Mouse (Mus musculus) liver, embryonic 14.5 days (tissue): ENCODE measurements around the gene Olfr763. TPM values are rescaled to one million over a fixed set of nuclear protein-coding genes. Genes with fewer than 3 reads are reported as not detected.
"Not testable (repeated sequence)": the region's sequence is repeated elsewhere in the genome, so short reads cannot be mapped to it uniquely, and the experiment has no call there.

Experiments used
- ATAC-seq: fragments of 200-750 bp; cut with Nextera tagmentation; 2 replicates; pipeline ENCODE4 v1.8.0; 2017; ENCODE audit warnings: moderate number of reproducible peaks, mild to moderate bottlenecking, moderate library complexity; ENCODE audit not compliant: insufficient read depth
- DNase-seq, 3 experiments: peaks; one replicate each; pipeline ENCODE4 v3.0.0-alpha.2; 2012 to 2013; ENCODE audit warnings: low read depth in 3 of 3, low spot score in 3 of 3
- H3K27ac ChIP-seq: fragments of 300-500 bp; sonication (generic); 2 replicates; pipeline ENCODE4 v1.5.1; 2014; ENCODE audit warnings: moderate library complexity, mild to moderate bottlenecking, control low read depth, inconsistent platforms
- H3K27me3 ChIP-seq: fragments of 300-500 bp; sonication (generic); 2 replicates; pipeline ENCODE4 v1.6.1; 2014; ENCODE audit warnings: mild to moderate bottlenecking, low read length, moderate library complexity; ENCODE audit not compliant: control insufficient read depth, insufficient read depth
- H3K36me3 ChIP-seq: fragments of 300-500 bp; sonication (generic); replicated peaks from 2 replicates; pipeline ENCODE4 v1.6.1; 2014; ENCODE audit warnings: low read depth; ENCODE audit not compliant: control insufficient read depth, insufficient read depth
- H3K4me1 ChIP-seq, 2 experiments: fragments of 200-500 bp in 1 of 2; fragments of 300-500 bp in 1 of 2; sonication (generic) in 1 of 2; replicated peaks; 2 replicates each; pipeline ENCODE4 v1.6.1; 2012 to 2014; ENCODE audit warnings: antibody characterized with exemption in 1 of 2, inconsistent platforms in 1 of 2, low read length in 1 of 2; ENCODE audit not compliant: control insufficient read depth in 2 of 2, insufficient read depth in 2 of 2
- H3K4me2 ChIP-seq: fragments of 300-500 bp; sonication (generic); 2 replicates; pipeline ENCODE4 v1.6.1; 2014; ENCODE audit warnings: low read depth, mild to moderate bottlenecking, control low read depth, moderate library complexity
- H3K4me3 ChIP-seq, 2 experiments: fragments of 200-500 bp in 1 of 2; fragments of 300-500 bp in 1 of 2; sonication (generic) in 1 of 2; 2 replicates each; pipeline ENCODE4 v1.5.1; 2012 to 2014; ENCODE audit warnings: low read depth in 2 of 2, low read length in 2 of 2, mild to moderate bottlenecking in 2 of 2, control low read depth in 1 of 2, inconsistent platforms in 1 of 2, moderate library complexity in 1 of 2; ENCODE audit not compliant: insufficient read depth in 1 of 2
- H3K9ac ChIP-seq: fragments of 300-500 bp; sonication (generic); replicated peaks from 2 replicates; pipeline ENCODE4 v1.6.1; 2014; ENCODE audit warnings: mild to moderate bottlenecking, control low read depth, moderate library complexity
- H3K9me3 ChIP-seq: fragments of 300-500 bp; sonication (generic); 2 replicates; pipeline ENCODE4 v1.6.1; 2016; ENCODE audit warnings: low read length, mixed read lengths; ENCODE audit not compliant: control insufficient read depth
- CTCF ChIP-seq: IDR thresholded peaks from 2 replicates; pipeline ENCODE4 v1.5.1; 2016; ENCODE audit warnings: antibody characterized with exemption, low read depth, control low read depth
- EP300 ChIP-seq: IDR thresholded peaks from 2 replicates; pipeline ENCODE4 v1.6.1; 2016; ENCODE audit warnings: antibody characterized with exemption, low read depth
- WGBS: fragments of 180-500 bp; shearing (Covaris S2); extraction: QIAGEN DNeasy Blood & Tissue Kit; methylation state at CpG from one replicate; pipeline ENCODE4 v1.1.7; 2014; ENCODE audit not compliant: insufficient replicate concordance; 5-methylcytosine and 5-hydroxymethylcytosine counted together
- polyA plus RNA-seq, 2 experiments: library from polyadenylated mRNA; depleted of rRNA in 1 of 2; stranded (reverse) in 1 of 2; unstranded in 1 of 2; fragments of >200 nt; fragmentation: Nextera tagmentation in 1 of 2; extraction: Ambion mirVana in 1 of 2; gene quantifications; 2 replicates each; pipeline versions ENCODE4 v1.2.1 to v1.2.3; 2012 to 2014

The Olfr763 gene
- polyA plus RNA-seq, 2 experiments = not detected

DNA sequence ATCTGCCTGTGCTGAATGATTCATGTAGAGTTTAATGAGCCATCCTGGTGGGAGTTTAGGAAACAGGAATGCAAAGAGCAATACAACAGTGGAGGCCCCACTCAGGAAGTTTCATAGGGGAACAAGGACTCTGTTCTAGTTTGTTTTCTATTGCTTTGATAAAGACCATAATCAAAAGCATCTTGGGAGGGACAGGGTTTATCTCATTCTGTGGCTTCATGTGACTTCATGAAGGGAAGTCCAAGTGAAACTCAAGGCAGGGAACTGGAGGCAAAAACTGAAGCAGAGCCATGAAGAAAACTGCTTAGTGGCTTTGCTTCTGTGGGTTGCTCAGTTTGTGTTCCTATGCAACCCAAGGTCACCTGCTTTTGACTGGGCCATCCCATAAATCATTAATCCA, 3.9 kb downstream of the Olfr763 start:
- Histone ChIP-seq H3K36me3 (no peaks in the 10 kb centered on the region), H3K27me3 (no peaks in the 10 kb centered on the region), H3K27ac (no peak overlapping the region), H3K9ac (no peak overlapping the region), H3K4me3 (no peak overlapping the region), H3K4me1 (no peaks in the 10 kb centered on the region), H3K9me3 (no peaks in the 10 kb centered on the region), H3K4me2 (no peak overlapping the region)
- DNase-seq (no peak), ATAC-seq (no peak)
- TF ChIP-seq CTCF (no peak), EP300 (no peak)

DNA sequence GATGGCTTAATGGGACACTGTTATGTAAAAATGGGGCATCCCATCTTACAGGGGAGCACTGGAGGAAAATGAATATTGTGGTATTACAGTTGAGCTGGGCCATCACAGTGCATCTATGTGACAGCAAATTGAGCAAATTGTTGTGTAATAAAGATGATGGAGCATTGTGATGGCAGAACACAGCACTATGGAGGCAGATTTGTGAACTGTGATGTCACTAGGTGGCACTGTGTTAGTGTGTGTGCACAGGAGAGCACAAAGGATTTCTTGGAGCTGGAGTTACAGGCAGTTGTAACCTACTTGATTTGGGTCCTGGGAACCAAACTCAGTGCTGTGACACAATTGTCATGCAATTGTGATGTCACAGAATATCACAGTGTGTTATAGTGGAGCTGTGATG, 12.7 kb downstream of the Olfr763 start:
- H3K27ac ChIP-seq = no peak overlapping the region
- H3K4me1 ChIP-seq = no peaks in the 10 kb centered on the region
- no peak for DNase-seq
- no peak for ATAC-seq
- H3K27me3 ChIP-seq = no peaks in the 10 kb centered on the region
- no peak overlapping the region for H3K9ac ChIP-seq
- H3K4me2 ChIP-seq = no peak overlapping the region
- TF ChIP-seq CTCF (no peak), EP300 (no peak)
- no peaks in the 10 kb centered on the region for H3K9me3 ChIP-seq
- H3K36me3 ChIP-seq = no peaks in the 10 kb centered on the region
- H3K4me3 ChIP-seq = no peak overlapping the region

DNA sequence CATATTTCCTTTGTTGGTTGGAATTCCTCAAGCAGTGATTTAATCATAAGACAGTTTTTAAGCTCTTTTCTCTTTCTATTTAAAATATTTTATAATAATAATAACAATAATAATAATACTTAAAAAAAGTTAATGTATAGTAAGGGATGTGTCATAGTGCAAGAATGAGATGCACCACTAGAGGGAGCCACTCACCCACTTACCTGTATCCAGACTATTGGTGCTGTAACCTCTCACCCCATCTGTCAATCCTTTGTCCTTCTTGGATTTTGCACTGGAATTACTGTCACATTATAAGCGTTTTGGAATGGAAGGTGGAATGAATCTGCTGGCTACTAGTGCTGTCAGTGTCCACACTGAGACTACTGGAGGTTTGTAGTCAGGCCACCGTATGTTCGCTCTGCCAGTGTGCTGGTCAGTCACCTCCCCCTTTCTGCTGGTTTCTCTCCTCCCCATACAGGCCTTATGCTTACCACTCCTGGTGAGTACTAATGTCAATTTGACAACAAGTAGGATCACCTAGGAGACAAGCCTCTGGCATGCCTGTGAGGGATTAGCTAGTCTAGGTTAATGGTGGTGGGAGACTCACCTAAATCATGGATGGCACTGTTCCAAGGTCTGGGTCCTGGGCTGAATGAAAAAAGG, 15.5 kb downstream of the Olfr763 start:
- H3K27me3 ChIP-seq = no peaks in the 10 kb centered on the region
- no peak for TF ChIP-seq EP300
- peak; percentile 72 for TF ChIP-seq CTCF
- H3K9ac ChIP-seq = no peak overlapping the region
- H3K27ac ChIP-seq = no peak overlapping the region
- ATAC-seq (no peak), DNase-seq (peak in 2 of 3 experiments; percentile 9)
- H3K4me2 ChIP-seq = no peak overlapping the region
- H3K4me3 ChIP-seq = no peak overlapping the region
- H3K4me1 ChIP-seq = no peaks in the 10 kb centered on the region
- 53% methylated on average over 3 of the region's 3 CpGs for WGBS
- no peaks in the 10 kb centered on the region for H3K36me3 ChIP-seq
- no peaks in the 10 kb centered on the region for H3K9me3 ChIP-seq

DNA sequence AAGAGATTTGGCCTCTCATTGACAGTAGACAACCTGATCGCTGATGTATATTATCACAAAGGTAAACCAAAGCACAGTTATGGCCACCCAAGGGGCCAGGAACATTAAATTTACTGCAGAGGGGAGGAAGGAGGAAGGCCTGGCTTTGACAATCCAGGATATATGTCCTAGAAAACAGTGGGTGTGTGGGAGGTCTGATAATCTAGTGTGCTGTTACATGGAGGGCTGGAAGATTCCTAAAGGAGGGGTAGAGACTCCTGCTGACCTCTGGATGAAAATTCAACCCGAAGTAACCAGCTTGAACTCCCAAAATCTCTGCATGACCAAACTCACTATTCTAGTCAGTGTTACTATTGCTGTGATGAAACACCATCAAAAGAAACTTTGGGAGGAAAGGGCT, 17.8 kb downstream of the Olfr763 start:
- no peak for DNase-seq
- no peak for TF ChIP-seq EP300
- TF ChIP-seq CTCF = no peak
- no peak overlapping the region for H3K4me3 ChIP-seq
- 54% methylated on average over 2 of the region's 2 CpGs for WGBS
- H3K4me1 ChIP-seq = no peaks in the 10 kb centered on the region
- no peaks in the 10 kb centered on the region for H3K27me3 ChIP-seq
- no peaks in the 10 kb centered on the region for H3K36me3 ChIP-seq
- no peak overlapping the region for H3K27ac ChIP-seq
- H3K9ac ChIP-seq = no peak overlapping the region
- no peak for ATAC-seq
- H3K9me3 ChIP-seq = no peaks in the 10 kb centered on the region
- H3K4me2 ChIP-seq = no peak overlapping the region

DNA sequence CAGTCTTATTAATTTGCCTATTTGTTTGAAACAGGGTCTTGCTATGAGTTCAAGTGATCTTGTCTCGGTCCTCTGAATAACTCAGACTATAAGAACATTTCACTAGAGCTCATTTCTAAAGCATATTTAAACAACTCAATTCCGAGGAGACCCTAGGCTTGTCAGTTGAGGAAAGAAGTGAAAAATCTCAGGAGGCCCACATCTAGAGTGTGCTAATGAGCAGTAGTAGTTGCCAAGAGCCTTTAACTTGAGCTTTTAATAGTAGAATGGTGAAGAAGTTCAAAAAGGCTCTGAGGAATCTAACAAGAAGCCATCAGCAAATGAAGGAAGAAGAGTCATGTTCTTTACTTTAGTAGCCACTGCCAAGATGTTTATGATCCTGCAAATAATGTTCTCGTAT, 29.2 kb downstream of the Olfr763 start, which contains the start of gene Olfr764-ps1:
TSS of gene Olfr764-ps1 (minus strand) at position 101 of the 400 bp plus-strand sequence.
- H3K27ac ChIP-seq = no peak within 1 kb of the TSS
- no peaks in the 10 kb centered on the region for H3K9me3 ChIP-seq
- 54% methylated on average over 3 of the region's 3 CpGs for WGBS
- TF ChIP-seq EP300 = no peak
- TF ChIP-seq CTCF = no peak
- H3K4me1 ChIP-seq = no peaks in the 10 kb centered on the region
- ATAC-seq (no peak), DNase-seq (no peak)
- H3K27me3 ChIP-seq = no peaks in the 10 kb centered on the region
- no peak within 1 kb of the TSS for H3K4me2 ChIP-seq
- H3K4me3 ChIP-seq = no peak within 1 kb of the TSS
- no peak within 1 kb of the TSS for H3K9ac ChIP-seq
- H3K36me3 ChIP-seq = no peaks in the 10 kb centered on the region

DNA sequence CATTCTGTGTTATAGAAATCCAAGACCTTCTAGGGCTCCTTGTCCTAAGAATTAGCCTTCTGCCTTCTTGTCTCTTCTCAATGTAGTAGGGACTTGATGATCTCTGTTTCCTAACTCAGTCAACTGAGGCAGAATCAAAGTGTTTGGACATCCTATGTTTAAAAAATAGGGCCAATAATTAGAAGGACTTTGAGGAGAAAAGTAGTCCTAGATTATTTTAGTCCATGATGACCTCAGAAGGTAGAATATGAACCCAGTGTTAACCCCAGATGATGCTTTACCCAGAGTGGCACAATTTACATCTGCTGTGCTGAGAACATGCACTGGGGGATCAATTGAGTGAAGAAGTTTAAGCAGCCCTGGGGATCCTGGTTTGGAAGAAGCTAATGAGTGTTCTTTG, 39.3 kb downstream of the Olfr763 start, which contains the start of gene Olfr765:
TSS of gene Olfr765 (minus strand) at position 101 of the 400 bp plus-strand sequence.
- not testable (repeated sequence) for H3K27me3 ChIP-seq, ATAC-seq, H3K9ac ChIP-seq, DNase-seq, H3K4me3 ChIP-seq, H3K27ac ChIP-seq, H3K4me1 ChIP-seq, H3K36me3 ChIP-seq, H3K9me3 ChIP-seq, H3K4me2 ChIP-seq

Other genes starting within 250 kb of the Olfr763 start
- 8.0 and 9.5 TPM in 2 replicates for gene Mmp19, start 219.9 kb upstream of the Olfr763 start, polyA plus RNA-seq (2012; rRNA removed)
- gene Mmp19, start 219.9 kb upstream of the Olfr763 start, polyA plus RNA-seq (2014; fragmentation: Nextera tagmentation; extraction: Ambion mirVana) = 8.3 and 8.9 TPM in 2 replicates
- gene Dnajc14, start 206.7 kb upstream of the Olfr763 start, polyA plus RNA-seq (2012; rRNA removed) = 4.2 and 6.0 TPM in 2 replicates
- 10.7 and 12.3 TPM in 2 replicates for gene Dnajc14, start 206.7 kb upstream of the Olfr763 start, polyA plus RNA-seq (2014; fragmentation: Nextera tagmentation; extraction: Ambion mirVana)
- gene Tmem198b, start 206.4 kb upstream of the Olfr763 start, polyA plus RNA-seq (2012; rRNA removed) = 2.1 and 2.9 TPM in 2 replicates
- gene Tmem198b, start 206.4 kb upstream of the Olfr763 start, polyA plus RNA-seq (2014; fragmentation: Nextera tagmentation; extraction: Ambion mirVana) = 0.99 and 1.5 TPM in 2 replicates
- gene Sarnp, start 193.5 kb upstream of the Olfr763 start, polyA plus RNA-seq (2012; rRNA removed) = 27.1 and 61.2 TPM in 2 replicates
- 122 and 125 TPM in 2 replicates for gene Sarnp, start 193.5 kb upstream of the Olfr763 start, polyA plus RNA-seq (2014; fragmentation: Nextera tagmentation; extraction: Ambion mirVana)
- gene Ormdl2, start 189.1 kb upstream of the Olfr763 start, polyA plus RNA-seq (2012; rRNA removed) = 43.1 and 47.8 TPM in 2 replicates
- 80.5 and 83.5 TPM in 2 replicates for gene Ormdl2, start 189.1 kb upstream of the Olfr763 start, polyA plus RNA-seq (2014; fragmentation: Nextera tagmentation; extraction: Ambion mirVana)
- 0.32 and 0.36 TPM in 2 replicates for gene Gdf11, start 119.1 kb upstream of the Olfr763 start, polyA plus RNA-seq (2012; rRNA removed)
- gene Gdf11, start 119.1 kb upstream of the Olfr763 start, polyA plus RNA-seq (2014; fragmentation: Nextera tagmentation; extraction: Ambion mirVana) = 0.16 and 0.23 TPM in 2 replicates
- gene Cd63, start 109.8 kb upstream of the Olfr763 start, polyA plus RNA-seq (2012; rRNA removed) = 22.5 and 29.6 TPM in 2 replicates
- gene Cd63, start 109.8 kb upstream of the Olfr763 start, polyA plus RNA-seq (2014; fragmentation: Nextera tagmentation; extraction: Ambion mirVana) = 73.0 and 85.0 TPM in 2 replicates
- 12.1 and 12.3 TPM in 2 replicates for gene Rdh5, start 87.9 kb upstream of the Olfr763 start, polyA plus RNA-seq (2012; rRNA removed)
- gene Rdh5, start 87.9 kb upstream of the Olfr763 start, polyA plus RNA-seq (2014; fragmentation: Nextera tagmentation; extraction: Ambion mirVana) = 13.6 and 15.8 TPM in 2 replicates
- gene Bloc1s1, start 86.8 kb upstream of the Olfr763 start, polyA plus RNA-seq (2012; rRNA removed) = 67.2 and 95.9 TPM in 2 replicates
- gene Bloc1s1, start 86.8 kb upstream of the Olfr763 start, polyA plus RNA-seq (2014; fragmentation: Nextera tagmentation; extraction: Ambion mirVana) = 99.2 and 99.8 TPM in 2 replicates
- 0.09 and 0.19 TPM in 2 replicates for gene Itga7, start 77.0 kb upstream of the Olfr763 start, polyA plus RNA-seq (2012; rRNA removed)
- gene Itga7, start 77.0 kb upstream of the Olfr763 start, polyA plus RNA-seq (2014; fragmentation: Nextera tagmentation; extraction: Ambion mirVana) = 0.04 and 0.15 TPM in 2 replicates
- gene Mettl7b, start 49.8 kb upstream of the Olfr763 start, polyA plus RNA-seq (2012; rRNA removed) = not detected in 2 replicates
- gene Mettl7b, start 49.8 kb upstream of the Olfr763 start, polyA plus RNA-seq (2014; fragmentation: Nextera tagmentation; extraction: Ambion mirVana) = not detected in 2 replicates
- gene Olfr9, start 21.4 kb upstream of the Olfr763 start, polyA plus RNA-seq (2012; rRNA removed) = not detected in 2 replicates
- gene Olfr9, start 21.4 kb upstream of the Olfr763 start, polyA plus RNA-seq (2014; fragmentation: Nextera tagmentation; extraction: Ambion mirVana) = not detected in 2 replicates
- not detected in 2 replicates for gene Olfr764-ps1, start 29.1 kb downstream of the Olfr763 start, polyA plus RNA-seq (2012; rRNA removed)
- gene Olfr764-ps1, start 29.1 kb downstream of the Olfr763 start, polyA plus RNA-seq (2014; fragmentation: Nextera tagmentation; extraction: Ambion mirVana) = not detected in 2 replicates
- not detected in 2 replicates for gene Olfr765, start 39.2 kb downstream of the Olfr763 start, polyA plus RNA-seq (2012; rRNA removed)
- gene Olfr765, start 39.2 kb downstream of the Olfr763 start, polyA plus RNA-seq (2014; fragmentation: Nextera tagmentation; extraction: Ambion mirVana) = not detected in 2 replicates
- not detected in 2 replicates for gene Olfr766-ps1, start 58.2 kb downstream of the Olfr763 start, polyA plus RNA-seq (2012; rRNA removed)
- gene Olfr766-ps1, start 58.2 kb downstream of the Olfr763 start, polyA plus RNA-seq (2014; fragmentation: Nextera tagmentation; extraction: Ambion mirVana) = not detected in 2 replicates
- not detected in 2 replicates for gene Olfr767, start 72.1 kb downstream of the Olfr763 start, polyA plus RNA-seq (2012; rRNA removed)
- not detected in 2 replicates for gene Olfr767, start 72.1 kb downstream of the Olfr763 start, polyA plus RNA-seq (2014; fragmentation: Nextera tagmentation; extraction: Ambion mirVana)
- not detected in 2 replicates for gene Olfr768, start 88.6 kb downstream of the Olfr763 start, polyA plus RNA-seq (2012; rRNA removed)
- not detected in 2 replicates for gene Olfr768, start 88.6 kb downstream of the Olfr763 start, polyA plus RNA-seq (2014; fragmentation: Nextera tagmentation; extraction: Ambion mirVana)
- gene Olfr769, start 107.1 kb downstream of the Olfr763 start, polyA plus RNA-seq (2012; rRNA removed) = not detected in 2 replicates
- not detected in 2 replicates for gene Olfr769, start 107.1 kb downstream of the Olfr763 start, polyA plus RNA-seq (2014; fragmentation: Nextera tagmentation; extraction: Ambion mirVana)
- not detected in 2 replicates for gene Olfr770, start 128.2 kb downstream of the Olfr763 start, polyA plus RNA-seq (2012; rRNA removed)
- not detected in 2 replicates for gene Olfr770, start 128.2 kb downstream of the Olfr763 start, polyA plus RNA-seq (2014; fragmentation: Nextera tagmentation; extraction: Ambion mirVana)
- gene Olfr771, start 154.0 kb downstream of the Olfr763 start, polyA plus RNA-seq (2012; rRNA removed) = not detected in 2 replicates
- gene Olfr771, start 154.0 kb downstream of the Olfr763 start, polyA plus RNA-seq (2014; fragmentation: Nextera tagmentation; extraction: Ambion mirVana) = not detected in 2 replicates
- gene Olfr772, start 167.1 kb downstream of the Olfr763 start, polyA plus RNA-seq (2012; rRNA removed) = not detected in 2 replicates
- gene Olfr772, start 167.1 kb downstream of the Olfr763 start, polyA plus RNA-seq (2014; fragmentation: Nextera tagmentation; extraction: Ambion mirVana) = not detected in 2 replicates
- not detected in 2 replicates for gene Olfr773, start 176.6 kb downstream of the Olfr763 start, polyA plus RNA-seq (2012; rRNA removed)
- gene Olfr773, start 176.6 kb downstream of the Olfr763 start, polyA plus RNA-seq (2014; fragmentation: Nextera tagmentation; extraction: Ambion mirVana) = not detected in 2 replicates
- gene Olfr774, start 225.4 kb downstream of the Olfr763 start, polyA plus RNA-seq (2012; rRNA removed) = not detected in 2 replicates
- not detected in 2 replicates for gene Olfr774, start 225.4 kb downstream of the Olfr763 start, polyA plus RNA-seq (2014; fragmentation: Nextera tagmentation; extraction: Ambion mirVana)
- gene Olfr775, start 237.6 kb downstream of the Olfr763 start, polyA plus RNA-seq (2012; rRNA removed) = not detected in 2 replicates
- not detected in 2 replicates for gene Olfr775, start 237.6 kb downstream of the Olfr763 start, polyA plus RNA-seq (2014; fragmentation: Nextera tagmentation; extraction: Ambion mirVana)
- gene Olfr776, start 248.3 kb downstream of the Olfr763 start, polyA plus RNA-seq (2012; rRNA removed) = not detected in 2 replicates
- not detected in 2 replicates for gene Olfr776, start 248.3 kb downstream of the Olfr763 start, polyA plus RNA-seq (2014; fragmentation: Nextera tagmentation; extraction: Ambion mirVana)